Mouse (Mus musculus): ENCODE measurements around the gene Borcs6. TPM values are rescaled to one million over a fixed set of nuclear protein-coding genes. Genes with fewer than 3 reads are reported as not detected.

Borcs6 gene
- total RNA-seq, 2 experiments from 2014 or later: 23.8 to 25.2 TPM

- intact Hi-C loops (cut with DNase I): no loop called here
- no peak for DNase-seq
These were observed 11.9 kb upstream of the Borcs6 start for GRCm38 (mm10) chr11:69047592-69047991.

- no peak for DNase-seq
- intact Hi-C loops (cut with DNase I): no loop called here
These were observed 11.4 kb upstream of the Borcs6 start for GRCm38 (mm10) chr11:69048151-69048550.

GRCm38 (mm10) chr11:69050748-69051147 lies 8.8 kb upstream of the Borcs6 start:
- DNase-seq: no peak
- intact Hi-C loops (cut with DNase I): no loop called here

GRCm38 (mm10) chr11:69051771-69052170 lies 7.7 kb upstream of the Borcs6 start:
- intact Hi-C loops (cut with DNase I): no loop called here
- DNase-seq: no peak

- intact Hi-C loops (cut with DNase I): no loop called here
- DNase-seq: no peak
These were observed 6.6 kb upstream of the Borcs6 start for GRCm38 (mm10) chr11:69052824-69053421.

GRCm38 (mm10) chr11:69053848-69054247 lies 5.7 kb upstream of the Borcs6 start:
- intact Hi-C loops (cut with DNase I): no loop called here
- DNase-seq: no peak

GRCm38 (mm10) chr11:69058265-69058664 lies 1.3 kb upstream of the Borcs6 start:
- intact Hi-C loops (cut with DNase I): no loop called here
- DNase-seq: no peak

- intact Hi-C loops (cut with DNase I): no loop called here
- DNase-seq: no peak
These were observed 674 bp upstream of the Borcs6 start for GRCm38 (mm10) chr11:69058729-69059356.

- intact Hi-C loops (cut with DNase I): no loop called here
- DNase-seq: peak; percentile 54
These were observed 476 bp downstream of the Borcs6 start for GRCm38 (mm10) chr11:69059975-69060411.

- DNase-seq: no peak
- intact Hi-C loops (cut with DNase I): no loop called here
These were observed 1.1 kb downstream of the Borcs6 start for GRCm38 (mm10) chr11:69060448-69061254.

GRCm38 (mm10) chr11:69061255-69061912 lies 1.9 kb downstream of the Borcs6 start:
- DNase-seq: no peak
- intact Hi-C loops (cut with DNase I): no loop called here

- peak; percentile 73 for DNase-seq
- intact Hi-C loops (cut with DNase I): loop anchor here (2.0 kb wide), 2 partner anchors 21 to 61 kb away; partner anchors contain the start of gene 9130213A22Rik
These were observed 2.8 kb downstream of the Borcs6 start for GRCm38 (mm10) chr11:69062194-69062760.

GRCm38 (mm10) chr11:69062761-69063224 lies 3.3 kb downstream of the Borcs6 start:
- DNase-seq: peak; percentile 93
- intact Hi-C loops (cut with DNase I): loop anchor here (2.0 kb wide), 2 partner anchors 22 to 60 kb away; partner anchors contain the start of gene 9130213A22Rik

- intact Hi-C loops (cut with DNase I): loop anchor here (2.0 kb wide), 2 partner anchors 23 to 59 kb away; partner anchors contain the start of gene 9130213A22Rik
- peak; percentile 88 for DNase-seq
These were observed 4.1 kb downstream of the Borcs6 start for GRCm38 (mm10) chr11:69063413-69064201.

- no peak for DNase-seq
- intact Hi-C loops (cut with DNase I): no loop called here
These were observed 5.0 kb downstream of the Borcs6 start for GRCm38 (mm10) chr11:69064259-69065133.

GRCm38 (mm10) chr11:69065394-69065925 lies 5.9 kb downstream of the Borcs6 start:
- DNase-seq: no peak
- intact Hi-C loops (cut with DNase I): no loop called here

GRCm38 (mm10) chr11:69066163-69066861 lies 6.8 kb downstream of the Borcs6 start:
- no peak for DNase-seq
- intact Hi-C loops (cut with DNase I): no loop called here

GRCm38 (mm10) chr11:69066956-69067355 lies 7.4 kb downstream of the Borcs6 start:
- intact Hi-C loops (cut with DNase I): no loop called here
- peak; percentile 89 for DNase-seq
